Mouse (Mus musculus): ENCODE measurements around the gene Gm42906.

Gm42906 gene

DNA sequence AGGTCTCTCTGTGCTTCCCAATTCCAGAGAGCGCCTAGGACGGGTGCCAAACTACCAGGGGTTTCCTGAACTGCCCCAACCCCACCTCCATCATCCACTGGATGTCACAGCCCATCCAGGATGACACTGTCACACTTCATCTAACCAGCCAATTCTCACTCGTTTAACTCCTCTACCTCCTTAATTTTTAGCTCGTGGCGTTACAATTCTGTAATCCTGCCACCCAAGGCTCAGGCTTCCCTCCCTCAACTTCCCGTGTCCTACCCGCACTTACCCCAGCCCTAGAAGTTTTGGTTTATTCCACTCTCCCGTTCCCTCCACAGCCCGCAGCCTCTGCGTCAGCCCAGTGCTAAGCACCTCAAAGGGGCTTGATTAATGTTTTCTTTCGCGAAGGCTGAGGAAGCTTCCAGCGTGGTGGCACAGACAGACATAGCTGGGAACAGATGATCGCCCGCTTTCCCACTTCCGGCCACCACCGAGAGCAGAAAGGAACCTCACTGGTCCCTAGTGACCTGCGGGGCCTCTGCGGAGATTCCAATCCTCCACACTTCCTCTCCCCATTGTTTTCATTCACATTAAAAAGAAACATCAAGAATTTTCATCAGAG lies 319.6 kb downstream of the Gm42906 start:
- DNase-seq (ENCODE audit: low spot score), result no peak

DNA sequence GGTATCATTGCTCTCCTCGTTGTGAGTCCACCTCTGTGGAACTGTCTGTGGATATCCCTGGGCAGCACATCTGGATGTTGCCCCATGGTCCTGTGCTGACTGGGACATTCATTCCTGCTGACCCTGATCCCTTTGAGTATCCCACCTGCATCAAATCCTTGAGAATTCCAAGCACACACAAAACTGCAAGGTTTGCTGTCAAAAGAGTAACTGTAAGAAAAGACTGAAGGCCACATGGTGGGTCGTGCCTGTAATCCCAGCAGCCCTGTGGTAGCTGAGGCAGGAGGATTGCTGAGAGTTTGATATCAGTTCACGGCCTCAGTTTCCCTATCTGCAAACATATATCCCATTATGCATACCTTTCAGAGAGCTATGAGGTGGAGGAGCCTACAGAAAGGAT lies 321.1 kb downstream of the Gm42906 start:
- DNase-seq (ENCODE audit: low spot score), result no peak

DNA sequence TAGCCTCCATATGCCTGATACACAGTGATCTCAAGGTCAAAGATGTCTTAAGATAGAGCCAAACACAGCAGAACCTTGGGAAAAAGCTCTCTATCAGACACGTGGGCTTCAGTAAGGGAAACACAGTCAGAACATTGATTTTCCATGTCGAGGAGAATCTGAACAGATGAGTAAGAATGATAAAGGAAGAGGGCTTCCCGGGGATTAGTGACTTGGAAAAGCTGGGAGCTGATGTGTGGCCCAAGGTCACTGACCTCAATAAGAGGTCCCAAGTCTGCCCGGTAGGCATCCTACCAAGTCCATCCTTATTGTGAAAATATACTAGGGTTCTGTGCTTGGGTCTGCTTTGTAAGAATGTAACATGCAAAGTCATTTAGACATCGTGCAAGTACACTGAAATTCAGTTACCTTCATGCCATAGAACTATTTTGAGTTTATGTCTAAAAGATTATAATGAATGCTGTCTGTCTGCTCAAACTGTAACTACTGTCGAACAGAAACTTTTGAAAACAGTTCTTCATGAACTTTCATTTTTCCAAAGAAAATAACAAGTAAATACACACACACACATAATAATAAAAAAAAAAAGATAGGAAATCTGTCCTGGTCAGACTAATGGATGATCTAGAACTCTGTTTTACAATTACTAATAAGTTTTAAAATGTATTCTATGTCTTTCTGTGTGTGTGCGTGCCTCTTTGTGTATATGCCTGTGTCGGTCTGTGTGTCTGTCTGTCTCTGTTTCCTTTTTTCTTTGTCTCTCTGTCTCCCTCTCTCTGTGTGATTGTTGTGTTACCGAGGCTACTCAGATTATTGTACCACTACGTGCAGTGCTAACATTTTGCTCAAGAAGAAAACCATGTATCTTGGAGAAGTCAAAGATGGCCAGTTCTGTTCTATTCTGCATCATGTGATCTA lies 322.6 kb downstream of the Gm42906 start:
- DNase-seq (ENCODE audit: low spot score), result no peak

DNA sequence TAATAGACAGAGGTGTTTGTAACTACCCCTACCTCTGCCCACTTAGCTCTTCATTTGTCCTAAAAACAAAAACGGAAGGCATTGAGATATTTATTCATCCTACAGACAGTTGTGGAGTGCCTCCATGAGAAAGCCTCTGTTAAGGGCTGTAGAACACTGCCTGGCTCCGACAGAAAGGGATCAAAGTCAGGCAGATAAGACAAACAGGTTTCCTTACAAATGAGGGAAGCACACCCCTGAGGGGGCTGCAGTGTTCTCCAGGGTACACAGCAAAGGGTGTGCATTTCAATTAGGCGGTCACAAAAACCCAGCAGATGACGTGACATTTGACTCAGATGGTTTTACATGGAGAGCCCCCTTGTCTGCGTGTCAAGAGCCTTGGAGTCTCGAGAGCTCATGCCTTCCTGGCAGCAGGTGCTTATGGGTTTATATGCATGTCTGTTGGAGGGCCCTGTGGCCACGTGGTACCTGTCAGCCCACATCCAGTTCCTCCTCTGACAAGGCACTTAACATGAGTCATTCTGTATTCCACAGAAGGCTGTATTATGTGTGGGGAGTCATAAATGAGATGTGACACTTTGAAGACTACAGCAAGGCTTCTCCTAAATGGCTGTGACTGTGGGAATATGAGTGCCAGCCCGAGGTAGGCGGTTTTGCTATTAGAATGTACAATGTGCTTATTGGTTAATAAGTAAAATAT lies 323.5 kb downstream of the Gm42906 start:
- DNase-seq (ENCODE audit: low spot score), result no peak

DNA sequence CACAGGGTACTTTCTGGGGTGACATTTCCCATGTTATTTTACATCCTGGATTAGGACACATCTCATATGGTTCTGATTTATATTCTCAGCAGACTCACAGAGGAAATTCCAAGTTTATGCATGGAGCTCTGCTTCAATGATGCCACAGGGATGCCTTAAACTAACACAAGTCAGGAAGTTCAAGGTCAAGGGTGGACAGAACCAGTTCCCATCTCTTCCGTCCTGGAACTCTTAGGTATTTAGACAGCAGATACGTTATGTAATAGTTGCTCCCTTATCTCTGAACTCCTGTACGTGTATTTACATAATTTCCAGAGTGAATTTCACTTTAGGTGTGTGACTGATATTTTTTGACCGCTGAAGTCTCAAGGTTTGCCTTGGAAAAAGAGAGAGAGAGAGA lies 324.7 kb downstream of the Gm42906 start:
- no peak for DNase-seq (ENCODE audit: low spot score)

DNA sequence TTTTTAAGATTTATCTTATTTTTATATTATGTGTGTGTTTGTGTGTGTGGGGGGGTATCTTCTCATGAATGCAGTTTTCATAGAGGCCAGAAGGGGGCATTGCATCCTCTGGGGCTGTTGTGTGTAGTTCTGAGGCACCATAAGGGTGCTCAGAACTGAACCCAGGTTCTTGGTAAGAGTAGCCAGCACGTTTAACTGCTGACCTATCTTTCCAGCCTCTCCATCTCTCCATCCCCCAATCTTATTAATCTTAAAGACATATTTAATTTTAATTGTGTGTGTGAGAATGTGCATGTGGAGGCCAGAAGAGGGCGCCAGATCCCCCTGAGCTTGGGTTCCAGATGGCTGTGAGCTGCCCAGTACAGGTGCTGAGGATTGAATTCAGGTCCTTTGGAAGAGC lies 325.7 kb downstream of the Gm42906 start:
- no peak for DNase-seq (ENCODE audit: low spot score)

DNA sequence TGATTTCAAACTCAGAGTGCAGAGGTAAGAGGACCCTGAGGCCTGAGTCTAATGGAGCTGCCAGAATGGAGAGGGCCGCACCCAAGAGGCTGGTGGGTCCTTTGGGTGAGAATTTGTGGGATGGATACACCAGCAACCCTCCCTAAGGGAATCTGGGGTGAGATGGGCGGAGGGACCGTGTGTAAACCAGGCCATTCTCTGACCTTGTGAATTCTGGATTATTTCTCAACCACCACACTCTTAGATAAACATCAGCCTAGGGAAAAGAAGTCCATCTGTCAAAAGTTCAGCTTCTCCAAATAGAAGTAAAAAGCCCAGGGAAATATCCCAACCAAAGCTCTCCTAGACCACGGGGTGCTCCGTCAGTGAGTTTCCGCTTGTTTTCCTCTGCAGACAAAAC lies 332.0 kb downstream of the Gm42906 start:
- no peak for DNase-seq (ENCODE audit: low spot score)

DNA sequence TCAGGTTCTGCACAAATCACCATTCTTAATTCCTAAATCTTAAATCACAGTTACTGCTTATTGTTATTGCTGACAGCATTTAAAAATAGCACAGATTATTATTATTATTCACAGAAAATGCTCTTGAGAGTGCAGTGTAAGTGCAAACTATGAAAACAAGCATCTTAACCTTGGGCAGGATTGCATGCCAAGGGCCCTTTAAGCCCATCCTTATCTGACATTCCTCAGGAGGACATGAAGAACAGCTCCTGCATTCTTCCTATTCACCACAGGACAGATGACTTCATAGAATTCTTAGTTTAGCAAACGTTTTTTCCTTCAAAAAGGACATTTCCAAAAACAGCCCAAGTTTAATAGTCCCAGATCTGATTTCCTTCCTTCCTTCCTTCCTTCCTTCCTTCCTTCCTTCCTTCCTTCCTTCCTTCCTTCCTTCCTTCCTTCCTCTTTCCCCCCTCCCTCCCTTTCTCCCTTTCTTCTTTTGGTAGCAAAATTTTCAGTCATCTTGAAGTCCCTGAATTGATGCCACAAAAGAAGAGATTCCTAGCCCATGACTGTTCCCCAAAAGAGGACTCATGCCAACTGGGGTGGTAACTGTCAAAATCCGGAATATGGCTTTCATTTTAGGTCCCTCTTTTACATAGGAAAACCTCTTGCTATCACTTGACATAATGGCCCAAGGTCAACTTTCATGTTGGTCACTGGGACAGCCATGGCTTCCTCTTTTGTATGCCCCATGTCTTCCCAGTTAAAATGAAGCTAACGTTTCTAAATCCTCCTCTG lies 334.9 kb downstream of the Gm42906 start:
- no peak for DNase-seq (ENCODE audit: low spot score)

DNA sequence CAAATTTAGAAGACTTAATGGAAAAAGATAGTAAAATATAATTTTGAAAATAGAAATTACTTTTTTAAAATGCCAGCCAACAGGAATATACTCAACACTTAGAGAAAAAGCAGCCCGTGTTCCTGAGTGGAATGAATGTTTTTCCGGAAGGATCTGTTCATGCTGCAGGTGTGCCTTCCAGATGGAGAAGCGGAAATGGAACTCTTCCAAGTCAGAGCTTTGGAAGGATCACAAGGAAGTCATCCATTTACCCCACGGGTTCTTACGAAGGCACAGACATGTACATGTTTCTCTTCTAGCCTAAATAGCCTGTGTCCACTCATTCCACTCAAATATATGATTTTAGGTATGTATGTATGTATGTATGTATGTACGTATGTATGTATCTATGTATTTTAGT lies 337.0 kb downstream of the Gm42906 start:
- DNase-seq (ENCODE audit: low spot score), result no peak

DNA sequence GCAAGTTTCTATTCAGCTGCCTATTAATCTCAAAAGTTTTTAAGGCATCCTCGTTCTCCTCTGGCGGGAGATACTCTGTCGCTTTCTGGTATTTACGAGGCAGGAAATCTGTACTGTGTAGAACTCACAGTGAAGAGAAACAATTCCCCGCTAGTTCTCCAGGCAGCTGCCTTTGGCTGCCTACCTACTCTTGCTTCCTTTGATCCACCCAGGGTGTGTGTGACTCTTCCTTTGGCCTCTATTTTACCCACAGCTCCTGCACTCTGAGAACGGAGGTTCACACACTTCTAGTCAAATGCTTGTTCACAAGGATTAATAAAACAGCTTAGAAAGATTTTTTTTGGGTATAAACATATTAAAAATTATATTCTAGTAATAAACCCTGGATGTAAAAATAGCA lies 338.8 kb downstream of the Gm42906 start:
- DNase-seq (ENCODE audit: low spot score), result no peak

DNA sequence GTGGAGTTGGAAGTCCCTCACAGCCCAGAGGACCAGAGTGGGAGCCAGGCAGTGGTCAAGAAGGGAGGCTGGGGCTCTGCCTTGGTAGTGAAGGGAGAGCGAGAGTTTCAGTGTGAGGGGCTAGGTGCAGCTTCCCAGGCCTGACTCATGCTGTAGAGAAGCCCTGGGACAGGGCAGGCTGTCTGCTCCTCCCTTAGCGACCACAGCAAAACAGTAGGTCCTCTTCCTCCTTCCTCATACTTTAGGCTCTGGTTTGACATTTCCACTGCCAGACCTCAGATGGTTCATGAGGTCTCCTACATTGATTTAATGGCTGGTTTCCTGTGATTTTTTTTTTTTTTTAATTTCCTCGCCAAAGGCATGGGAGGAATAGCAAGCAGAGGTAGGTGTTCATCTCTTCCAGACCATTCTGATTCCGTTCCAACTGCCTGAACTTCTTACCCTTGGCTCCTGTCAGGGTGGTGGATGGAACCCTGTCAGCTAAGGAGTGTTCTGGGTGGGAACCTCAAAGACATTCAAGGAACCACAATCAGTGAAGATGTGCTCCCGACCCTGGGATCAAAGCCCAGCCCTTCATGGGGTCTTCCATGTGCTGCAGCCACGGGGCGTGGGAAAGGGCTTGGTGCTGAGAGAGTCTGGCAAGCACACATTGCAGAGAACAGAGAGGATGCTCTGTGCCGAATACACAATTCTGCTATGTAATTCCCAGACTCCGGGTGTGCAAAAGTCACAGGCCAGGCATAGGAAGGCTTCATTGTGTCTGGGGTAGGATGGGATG lies 341.3 kb downstream of the Gm42906 start:
- no peak for DNase-seq (ENCODE audit: low spot score)

DNA sequence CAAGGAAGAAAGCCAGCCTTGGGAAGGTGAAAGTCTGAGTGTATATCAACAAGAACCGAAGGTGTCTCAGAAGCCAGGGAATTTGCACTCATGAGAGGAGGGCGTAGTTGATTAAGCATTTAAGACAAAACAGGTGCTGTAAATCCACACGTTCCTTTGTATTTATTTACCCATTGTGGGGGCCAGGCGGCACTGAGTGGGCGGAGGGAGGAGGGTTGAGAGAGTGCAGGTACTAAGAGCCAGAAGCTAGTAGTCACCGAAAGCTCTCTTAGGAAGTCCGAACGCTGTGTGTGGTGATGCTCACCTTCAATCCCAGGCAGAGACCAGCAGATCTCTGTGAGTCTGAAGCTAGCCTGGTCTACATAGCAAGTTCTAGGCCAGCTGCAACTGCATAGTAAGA lies 342.2 kb downstream of the Gm42906 start:
- no peak for DNase-seq (ENCODE audit: low spot score)

DNA sequence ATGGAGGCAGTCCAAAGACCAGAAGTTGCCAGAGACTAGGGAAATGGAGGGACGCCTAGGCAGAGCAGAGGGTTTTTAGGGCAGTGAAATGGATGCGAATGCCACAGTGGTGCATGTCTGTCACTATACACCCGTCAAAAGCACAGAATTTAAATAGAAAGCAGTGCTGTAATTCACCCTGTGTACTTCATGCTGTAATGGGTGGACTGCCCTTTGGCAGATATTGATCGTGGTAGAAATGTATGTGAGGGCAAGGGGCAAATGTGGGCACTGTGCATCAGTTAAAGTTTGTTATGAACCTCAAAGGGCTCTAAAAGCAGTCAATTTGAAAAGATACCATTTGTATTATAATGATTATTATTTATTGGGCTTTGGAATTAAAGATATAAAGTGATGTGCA lies 347.7 kb downstream of the Gm42906 start:
- no peak for DNase-seq (ENCODE audit: low spot score)

DNA sequence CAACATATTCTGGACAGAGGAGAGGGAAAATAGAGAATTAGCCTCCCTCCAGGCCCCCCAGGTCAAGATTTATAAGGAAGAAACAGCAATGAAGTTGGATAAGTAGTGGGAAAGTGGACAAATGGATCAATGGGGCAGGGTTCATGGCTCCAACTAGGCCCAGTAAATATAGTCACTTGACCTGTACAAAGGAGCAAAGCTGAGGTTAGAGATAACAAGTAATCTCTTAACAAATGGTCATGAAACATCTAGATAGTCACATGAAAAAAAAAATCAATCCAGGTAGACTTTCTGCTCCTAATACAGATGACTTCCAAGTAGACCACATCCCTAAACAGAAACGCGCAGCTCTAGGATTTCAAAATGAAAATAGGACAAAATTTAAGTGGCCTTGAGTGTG lies 350.0 kb downstream of the Gm42906 start:
- no peak for DNase-seq (ENCODE audit: low spot score)

DNA sequence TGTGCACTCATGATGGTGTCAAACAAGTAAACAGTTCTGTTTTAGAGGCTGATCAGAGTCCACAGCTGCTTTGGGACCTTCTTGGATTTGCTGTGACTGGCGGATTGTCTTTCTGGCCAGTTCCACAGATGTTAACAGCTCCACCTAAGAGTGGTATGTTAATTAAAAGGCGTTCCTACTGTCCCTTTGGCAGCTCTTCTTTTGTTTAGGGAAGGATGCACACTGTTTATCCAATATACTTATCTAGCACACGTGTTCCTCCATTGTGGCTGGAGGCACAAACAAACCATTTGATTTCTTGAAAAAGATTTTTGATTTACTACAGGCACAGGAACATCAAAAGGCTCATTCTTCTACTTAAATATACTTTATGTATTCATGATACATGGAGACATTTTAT lies 351.0 kb downstream of the Gm42906 start:
- no peak for DNase-seq (ENCODE audit: low spot score)

DNA sequence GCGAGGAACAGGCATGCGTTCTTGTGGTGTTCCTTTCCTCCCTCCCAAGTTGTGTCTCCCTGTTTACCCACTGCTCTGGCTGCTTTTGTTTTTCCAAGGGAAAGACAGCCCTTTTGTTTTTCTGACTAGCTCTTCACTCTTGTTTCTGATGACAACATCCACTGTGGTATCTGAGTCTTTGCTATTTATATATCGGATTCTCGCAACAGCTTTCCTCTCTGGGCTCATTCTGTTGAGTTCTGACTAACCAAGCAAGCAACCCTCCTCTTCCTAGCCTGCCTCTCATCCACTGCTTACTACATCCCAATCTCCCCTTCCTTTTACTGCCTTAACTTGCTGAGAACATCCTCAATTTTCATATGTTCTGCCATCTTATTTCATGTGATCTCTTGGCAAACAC lies 353.7 kb downstream of the Gm42906 start:
- no peak for DNase-seq (ENCODE audit: low spot score)

DNA sequence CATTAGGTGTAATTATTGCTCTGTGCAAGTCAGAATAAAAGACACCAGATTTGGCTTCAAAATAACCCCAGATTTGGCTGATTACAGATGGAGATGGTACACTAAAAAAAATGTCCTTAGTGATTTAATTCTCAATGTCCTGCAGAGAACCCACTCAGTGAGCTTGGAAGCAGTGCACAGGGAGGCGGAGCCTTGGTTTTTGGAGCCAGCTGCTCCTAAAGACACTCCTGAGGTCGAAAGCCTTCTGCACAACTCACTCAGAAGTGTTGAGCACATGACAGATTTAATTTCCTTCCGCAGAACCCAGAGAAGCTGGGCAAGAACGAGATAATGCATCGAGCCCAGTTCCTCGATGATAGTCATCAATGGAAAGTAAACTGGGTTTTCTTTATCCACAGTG lies 356.5 kb downstream of the Gm42906 start:
- no peak for DNase-seq (ENCODE audit: low spot score)

DNA sequence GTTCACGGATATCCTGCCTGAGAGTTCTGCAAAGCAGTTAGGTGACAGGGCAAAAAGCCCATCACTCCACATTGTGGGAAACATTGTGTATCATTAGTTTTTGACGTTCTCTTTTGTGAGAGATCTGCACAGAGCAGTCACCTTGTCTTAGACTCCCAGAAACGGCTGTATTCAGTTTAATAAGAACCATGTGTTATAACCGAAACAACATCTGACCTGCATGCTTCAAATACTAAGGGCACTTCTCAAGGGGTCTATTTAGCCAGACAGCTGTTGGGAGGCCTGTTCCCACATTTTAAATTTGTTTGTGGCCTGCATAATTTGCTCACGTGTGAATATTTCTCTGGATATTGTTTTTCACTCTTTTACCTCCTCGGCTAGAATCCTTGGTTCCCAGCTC lies 357.1 kb downstream of the Gm42906 start:
- no peak for DNase-seq (ENCODE audit: low spot score)

DNA sequence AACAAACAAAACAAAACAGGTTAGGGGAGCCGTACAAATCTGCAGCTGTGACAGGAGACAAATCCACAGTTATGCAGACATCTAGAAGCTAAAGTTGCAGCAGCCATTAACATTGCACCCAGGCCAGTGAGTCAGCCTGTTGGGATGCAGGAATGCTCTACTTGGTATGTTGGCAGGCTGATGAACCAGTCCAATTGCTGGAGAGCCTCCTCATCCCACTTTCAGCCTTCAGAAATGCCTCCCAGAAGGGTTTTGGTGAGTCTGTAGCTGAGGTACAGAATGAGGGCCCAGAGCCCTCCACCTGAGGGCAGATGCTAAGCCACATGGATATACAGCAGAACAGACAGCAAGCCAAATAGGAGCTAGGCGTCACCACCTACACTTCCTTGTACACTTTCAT lies 358.4 kb downstream of the Gm42906 start:
- no peak for DNase-seq (ENCODE audit: low spot score)

DNA sequence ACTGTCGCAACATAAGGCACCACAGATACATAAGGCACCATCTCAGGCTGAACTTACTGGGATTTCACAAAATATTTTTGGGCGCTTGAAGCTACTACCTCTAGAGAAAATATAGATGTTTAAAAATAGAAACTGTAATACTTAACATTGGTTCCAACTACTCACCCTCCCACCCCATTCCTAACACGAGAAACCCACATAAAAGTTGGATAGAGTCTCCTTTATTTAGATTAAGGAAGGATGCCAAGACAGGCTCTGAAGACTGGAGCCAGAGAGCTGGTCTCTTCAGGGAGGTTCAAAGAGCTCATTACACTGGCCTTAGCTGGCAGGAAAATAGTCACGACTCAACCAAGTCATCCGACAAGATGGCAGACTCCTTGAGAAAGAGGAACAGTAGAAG lies 361.9 kb downstream of the Gm42906 start:
- DNase-seq (ENCODE audit: low spot score), result no peak

DNA sequence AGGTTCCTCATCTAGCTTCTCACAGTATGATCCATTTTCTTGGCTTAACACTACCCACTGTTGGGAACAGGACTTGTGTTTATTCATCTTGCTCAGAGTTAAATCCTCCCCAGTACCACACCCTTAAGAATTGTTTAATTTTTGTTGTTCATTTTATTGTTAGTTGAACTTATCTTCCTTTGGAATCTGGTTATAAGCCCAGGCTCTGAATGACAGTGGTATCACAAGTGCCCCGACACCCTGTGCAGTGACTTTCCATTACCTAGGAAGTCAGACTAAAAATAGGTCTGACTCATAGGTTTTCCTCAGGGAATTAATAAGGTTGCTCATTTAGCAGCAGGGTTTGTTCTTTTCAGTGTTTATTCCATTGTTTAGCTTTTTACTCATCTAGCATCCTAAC lies 362.7 kb downstream of the Gm42906 start:
- DNase-seq (ENCODE audit: low spot score), result no peak

DNA sequence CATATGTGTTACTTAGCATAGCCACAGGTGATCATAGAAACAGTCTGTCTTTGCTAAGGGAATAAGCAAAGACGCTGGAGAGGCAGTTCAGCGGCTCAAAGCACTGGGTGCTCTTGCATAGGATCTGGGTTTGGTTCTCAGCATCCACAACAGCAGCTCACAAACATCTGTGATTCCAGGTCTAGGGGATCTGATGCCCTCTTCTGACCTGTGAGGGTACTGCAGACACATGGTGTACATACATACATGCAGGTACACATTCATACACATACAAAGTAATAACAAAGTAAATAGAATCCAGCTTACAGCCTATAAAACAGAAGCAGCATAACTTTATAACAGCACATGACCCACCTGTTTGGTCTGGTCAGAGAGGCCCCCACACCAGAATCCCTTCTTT lies 366.0 kb downstream of the Gm42906 start:
- no peak for DNase-seq (ENCODE audit: low spot score)
